Mouse (Mus musculus) forebrain, embryonic 11.5 days (tissue): ENCODE results near the gene B4galt2. TPM values are rescaled to one million over a fixed set of nuclear protein-coding genes. Genes with fewer than 3 reads are reported as not detected.

ENCODE experiments used
- ATAC-seq: fragments of 200-750 bp; cut with Nextera tagmentation; replicated peaks from 2 replicates; pipeline ENCODE4 v1.8.0; 2017; ENCODE audit warnings: moderate TSS enrichment; ENCODE audit not compliant: low FRiP score
- DNase-seq: peaks from one replicate; pipeline ENCODE4 v3.0.0-alpha.2; 2017; ENCODE audit warnings: low spot score
- H3K27ac ChIP-seq: fragments of 300-500 bp; sonication (generic); 2 replicates; pipeline ENCODE4 v1.5.1; 2014; ENCODE audit warnings: low read depth, low read length
- H3K27me3 ChIP-seq: fragments of 300-500 bp; sonication (generic); 2 replicates; pipeline ENCODE4 v1.6.1; 2014; ENCODE audit warnings: mild to moderate bottlenecking, low read length, mixed read lengths; ENCODE audit not compliant: control insufficient read depth, insufficient read depth
- H3K36me3 ChIP-seq: fragments of 300-500 bp; sonication (generic); 2 replicates; pipeline ENCODE4 v1.6.1; 2014; ENCODE audit warnings: mild to moderate bottlenecking, low read length, moderate library complexity, mixed read lengths; ENCODE audit not compliant: control insufficient read depth, insufficient read depth
- H3K4me1 ChIP-seq: fragments of 300-500 bp; sonication (generic); replicated peaks from 2 replicates; pipeline ENCODE4 v1.6.1; 2014; ENCODE audit warnings: low read length, mixed read lengths; ENCODE audit not compliant: control insufficient read depth, insufficient read depth
- H3K4me2 ChIP-seq: fragments of 300-500 bp; sonication (generic); 2 replicates; pipeline ENCODE4 v1.6.1; 2014; ENCODE audit warnings: low read depth, mild to moderate bottlenecking, low read length, moderate library complexity, mixed read lengths; ENCODE audit not compliant: severe bottlenecking
- H3K4me3 ChIP-seq: fragments of 300-500 bp; sonication (generic); 2 replicates; pipeline ENCODE4 v1.5.1; 2014; ENCODE audit warnings: low read depth, low read length
- H3K9ac ChIP-seq: fragments of 300-500 bp; sonication (generic); 2 replicates; pipeline ENCODE4 v1.6.1; 2014; ENCODE audit warnings: low read length
- H3K9me3 ChIP-seq: fragments of 300-500 bp; sonication (generic); 2 replicates; pipeline ENCODE4 v1.6.1; 2016; ENCODE audit warnings: low read length, mixed read lengths; ENCODE audit not compliant: control insufficient read depth
- WGBS: fragments of 180-500 bp; shearing (Covaris S2); extraction: QIAGEN DNeasy Blood & Tissue Kit; methylation state at CpG from one replicate; pipeline ENCODE4 v1.1.7; 2014; 5-methylcytosine and 5-hydroxymethylcytosine counted together
- polyA plus RNA-seq: library from polyadenylated mRNA; unstranded; fragments of >200 nt; fragmentation: Nextera tagmentation; extraction: Ambion mirVana; gene quantifications from 2 replicates; pipeline ENCODE4 v1.2.1, GENCODE M21; 2014

Gene B4galt2
- polyA plus RNA-seq, 1 experiment from 2014 or later = 31.3 TPM

DNA sequence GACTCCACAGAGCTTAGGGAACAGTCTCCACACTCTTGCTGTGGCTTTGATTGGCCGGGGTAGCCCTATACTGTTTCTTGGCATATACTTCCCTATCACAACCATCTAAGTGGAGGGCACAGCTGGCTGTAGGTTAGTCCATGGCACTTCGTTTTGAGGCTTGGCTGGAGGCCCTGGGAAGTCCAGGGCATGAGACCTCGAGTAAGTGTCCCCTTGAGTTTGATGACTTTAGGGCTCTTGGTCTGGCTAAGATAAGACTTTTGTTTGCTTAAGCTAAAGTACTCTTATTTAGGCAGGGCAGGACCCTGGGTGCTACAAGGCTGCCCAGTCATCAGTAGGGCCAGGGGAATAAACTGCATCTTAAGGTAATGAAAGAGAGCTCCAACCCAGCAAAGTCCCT is 14.8 kb upstream of the B4galt2 start:
- no peak overlapping the region for H3K27ac ChIP-seq
- no peak for ATAC-seq
- peaks cover 11% of the 10 kb centered on the region for H3K36me3 ChIP-seq
- no peak overlapping the region for H3K4me2 ChIP-seq
- H3K4me1 ChIP-seq = no peaks in the 10 kb centered on the region
- H3K4me3 ChIP-seq = no peak overlapping the region
- H3K27me3 ChIP-seq = no peaks in the 10 kb centered on the region
- H3K9ac ChIP-seq = no peak overlapping the region
- no peak for DNase-seq
- H3K9me3 ChIP-seq = no peaks in the 10 kb centered on the region
- WGBS = 89% methylated on average over 3 of the region's 3 CpGs

DNA sequence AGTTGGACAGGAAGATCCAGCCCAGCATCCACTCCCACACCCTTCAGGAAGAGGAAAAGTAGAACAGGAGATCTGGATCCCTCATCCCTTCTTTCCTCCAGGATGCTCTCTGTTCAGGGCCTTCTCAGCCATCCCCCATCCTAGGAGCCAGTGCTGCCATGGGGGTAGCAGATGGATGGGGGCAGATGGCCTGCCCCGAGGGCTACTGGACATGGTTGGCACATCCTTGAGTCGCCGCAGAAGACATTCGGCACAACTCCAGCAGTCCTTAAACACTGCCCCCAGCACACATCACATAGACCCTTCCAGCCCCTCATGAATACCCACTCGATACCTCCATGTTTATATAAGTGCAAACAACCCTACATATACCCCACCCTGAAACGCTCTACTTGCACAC is 12.7 kb upstream of the B4galt2 start:
- ATAC-seq (no peak), DNase-seq (no peak)
- Histone ChIP-seq H3K36me3 (peaks cover 7% of the 10 kb centered on the region; the same call in 1 of the 2 replicates), H3K4me3 (no peak overlapping the region), H3K27ac (no peak overlapping the region), H3K4me1 (peaks cover 8% of the 10 kb centered on the region), H3K27me3 (no peaks in the 10 kb centered on the region), H3K9ac (no peak overlapping the region), H3K4me2 (no peak overlapping the region), H3K9me3 (no peaks in the 10 kb centered on the region)
- 92% methylated on average over 6 of the region's 6 CpGs for WGBS

DNA sequence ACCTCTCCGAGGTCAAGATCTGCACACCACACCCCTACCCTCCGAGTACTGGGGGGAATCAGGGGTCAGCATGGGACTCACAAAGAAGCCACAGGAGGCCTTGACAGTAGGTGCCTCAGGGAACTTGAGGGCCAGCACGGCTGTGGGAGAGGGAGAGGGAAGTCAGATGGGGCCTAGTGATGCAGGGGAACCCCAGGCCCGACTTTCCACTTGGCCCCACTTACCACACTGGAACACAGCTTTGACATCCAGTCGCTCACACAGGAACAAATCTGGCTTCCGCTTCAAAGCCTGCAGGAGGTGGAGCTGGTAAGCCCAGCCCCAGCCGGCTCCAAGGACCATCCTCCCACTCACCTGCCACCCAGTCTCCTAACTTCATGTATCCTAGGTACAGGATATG is 12.1 kb upstream of the B4galt2 start:
- 87% methylated on average over 7 of the region's 7 CpGs for WGBS
- Histone ChIP-seq H3K4me1 (peaks cover 11% of the 10 kb centered on the region), H3K36me3 (peaks cover 4% of the 10 kb centered on the region; the same call in 1 of the 2 replicates), H3K4me2 (no peak overlapping the region), H3K9me3 (no peaks in the 10 kb centered on the region), H3K9ac (no peak overlapping the region), H3K4me3 (no peak overlapping the region), H3K27me3 (no peaks in the 10 kb centered on the region), H3K27ac (no peak overlapping the region)
- ATAC-seq (no peak), DNase-seq (no peak)

DNA sequence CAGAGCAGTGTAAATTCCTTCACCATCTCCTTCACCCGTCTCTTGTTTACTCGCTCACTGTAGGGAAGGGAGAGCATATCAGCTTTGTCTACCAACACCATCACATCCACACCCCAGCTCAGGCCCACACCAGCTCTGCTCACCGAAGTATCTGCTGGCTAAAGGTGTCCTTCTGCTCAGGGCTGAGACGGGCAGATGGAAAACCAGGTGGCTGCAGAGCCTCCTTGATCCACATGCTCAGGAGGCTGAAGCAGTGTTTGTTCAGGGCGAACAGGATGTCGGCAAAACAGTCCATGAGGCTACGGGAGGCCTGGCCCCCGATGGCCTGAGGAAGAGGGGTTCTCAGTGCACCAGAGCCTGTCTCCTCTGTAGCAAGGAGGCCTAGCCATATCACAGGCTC is 11.3 kb upstream of the B4galt2 start:
- Histone ChIP-seq H3K4me3 (no peak overlapping the region), H3K9ac (no peak overlapping the region), H3K36me3 (no peaks in the 10 kb centered on the region; the same call in 1 of the 2 replicates), H3K4me1 (peaks cover 11% of the 10 kb centered on the region), H3K4me2 (no peak overlapping the region), H3K27ac (no peak overlapping the region), H3K27me3 (no peaks in the 10 kb centered on the region), H3K9me3 (no peaks in the 10 kb centered on the region)
- DNase-seq = no peak
- 97% methylated on average over 8 of the region's 8 CpGs for WGBS
- ATAC-seq = no peak

DNA sequence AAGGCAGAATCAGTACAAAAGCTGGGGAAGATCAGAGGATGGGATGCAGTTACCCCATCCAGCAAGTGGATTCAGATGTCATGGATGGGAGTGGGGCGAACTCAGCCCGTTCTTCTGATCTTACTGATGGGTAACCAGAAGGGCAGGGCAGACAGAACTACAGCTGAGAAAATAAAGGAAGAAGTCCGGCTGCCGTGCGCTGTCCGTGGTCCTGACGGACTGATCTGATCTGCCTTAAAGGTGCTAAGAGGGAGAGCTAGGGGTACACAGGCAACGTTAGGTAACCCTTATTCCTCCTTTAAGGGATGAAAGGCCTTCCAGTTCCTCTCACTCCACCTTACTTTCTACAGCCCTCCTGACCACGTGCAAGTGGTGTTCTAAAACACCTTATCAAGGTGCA is 10.1 kb upstream of the B4galt2 start:
- peak; percentile 75 for DNase-seq
- 23% methylated on average over 9 of the region's 9 CpGs for WGBS

GRCm38 (mm10) chr4:117891738-117892161 is 8.5 kb upstream of the B4galt2 start, which contains the start of gene Dph2:
Dph2 (minus strand) TSS chr4:117892032.
- ATAC-seq (peak; percentile 89), DNase-seq (peak; percentile 86)
- peak within 1 kb of the TSS; percentile 74 for H3K4me2 ChIP-seq
- peaks cover 14% of the 10 kb centered on the region for H3K4me1 ChIP-seq
- H3K9ac ChIP-seq = peak within 1 kb of the TSS; percentile 61
- H3K36me3 ChIP-seq = no peaks in the 10 kb centered on the region; the same call in 1 of the 2 replicates
- WGBS = under 1% methylated on average over 21 of the region's 21 CpGs
- H3K27me3 ChIP-seq = no peaks in the 10 kb centered on the region
- no peak within 1 kb of the TSS for H3K27ac ChIP-seq
- no peaks in the 10 kb centered on the region for H3K9me3 ChIP-seq
- peak within 1 kb of the TSS; percentile 75 for H3K4me3 ChIP-seq

More for the DNA sequence above, 10.1 kb upstream of the B4galt2 start:
- Histone ChIP-seq H3K4me2 (no peak overlapping the region), H3K36me3 (no peaks in the 10 kb centered on the region; the same call in 1 of the 2 replicates), H3K27me3 (no peaks in the 10 kb centered on the region), H3K27ac (no peak overlapping the region), H3K4me1 (peaks cover 11% of the 10 kb centered on the region), H3K9me3 (no peaks in the 10 kb centered on the region), H3K4me3 (no peak overlapping the region), H3K9ac (no peak overlapping the region)
- ATAC-seq = no peak

DNA sequence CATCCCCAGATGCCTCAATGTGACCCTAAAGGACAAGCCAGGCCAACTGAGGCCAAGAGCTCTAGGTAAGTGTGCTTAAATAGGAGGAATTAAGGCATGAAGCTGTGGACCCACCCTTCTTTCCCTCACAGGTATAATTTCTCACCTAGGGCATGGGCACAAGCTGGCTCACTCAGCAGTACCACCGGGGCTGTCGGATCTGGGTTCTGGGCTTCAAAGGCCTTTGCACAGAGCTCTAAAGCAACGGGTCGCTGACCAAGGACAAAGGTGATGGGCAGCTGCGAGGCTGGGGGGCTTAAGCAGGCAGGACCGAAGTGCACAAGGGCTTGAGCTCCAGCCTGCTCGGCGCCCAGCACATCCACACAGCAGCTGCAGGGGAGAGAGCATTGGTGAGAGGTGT is 7.5 kb upstream of the B4galt2 start:
- H3K27ac ChIP-seq = no peak overlapping the region
- ATAC-seq (no peak), DNase-seq (no peak)
- no peaks in the 10 kb centered on the region for H3K9me3 ChIP-seq
- peak overlapping the region; percentile 74; the same call in 1 of the 2 replicates for H3K4me2 ChIP-seq
- peak overlapping the region; percentile 75; the same call in 1 of the 2 replicates for H3K4me3 ChIP-seq
- no peak overlapping the region for H3K9ac ChIP-seq
- WGBS = 66% methylated on average over 8 of the region's 8 CpGs
- H3K27me3 ChIP-seq = no peaks in the 10 kb centered on the region
- H3K4me1 ChIP-seq = peaks cover 19% of the 10 kb centered on the region
- no peaks in the 10 kb centered on the region; the same call in 1 of the 2 replicates for H3K36me3 ChIP-seq

DNA sequence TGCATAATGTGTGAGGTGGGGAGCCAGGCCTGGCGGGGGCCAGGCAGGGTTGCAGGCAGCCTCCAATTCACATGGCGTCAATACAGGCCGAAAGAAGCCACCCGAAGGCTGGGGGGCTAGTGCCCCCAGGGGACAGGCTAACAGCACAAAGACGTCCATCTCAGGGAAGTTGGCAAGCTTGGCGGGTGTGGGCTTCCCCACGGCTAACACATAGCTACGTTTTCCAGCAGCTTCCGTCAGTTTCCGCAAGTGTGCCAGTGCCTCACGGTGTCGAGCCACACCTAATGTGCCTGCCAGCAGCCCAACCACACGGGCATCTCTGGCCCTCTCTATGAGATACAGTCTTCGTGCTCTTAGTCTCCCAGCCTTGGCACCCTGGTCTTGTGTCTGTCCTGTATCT is 6.7 kb upstream of the B4galt2 start:
- Histone ChIP-seq H3K27ac (no peak overlapping the region), H3K4me2 (no peak overlapping the region), H3K27me3 (no peaks in the 10 kb centered on the region), H3K9ac (no peak overlapping the region), H3K4me1 (peaks cover 19% of the 10 kb centered on the region), H3K4me3 (no peak overlapping the region), H3K36me3 (no peaks in the 10 kb centered on the region; the same call in 1 of the 2 replicates), H3K9me3 (no peaks in the 10 kb centered on the region)
- DNase-seq (no peak), ATAC-seq (no peak)
- 90% methylated on average over 14 of the region's 14 CpGs for WGBS

DNA sequence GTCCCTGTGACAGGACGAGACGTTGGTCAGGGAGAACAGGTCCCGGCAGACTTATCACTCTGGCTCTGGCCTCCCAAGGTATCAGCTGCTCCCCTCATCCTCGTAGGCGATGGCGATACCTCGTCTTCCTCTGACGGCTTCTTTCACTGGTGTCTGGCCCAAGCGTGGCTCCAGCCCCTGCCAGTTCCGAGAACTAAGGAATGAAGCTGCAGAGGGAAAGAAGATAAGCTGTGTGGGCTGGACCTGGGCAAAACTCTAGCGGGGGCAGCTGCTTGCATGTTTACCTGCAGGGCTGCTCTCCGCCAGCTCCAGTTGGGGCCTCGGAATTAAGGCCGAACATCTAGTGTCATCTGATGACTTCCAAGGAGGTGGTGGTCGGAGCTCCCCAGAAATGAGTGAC is 6.2 kb upstream of the B4galt2 start:
- Histone ChIP-seq H3K4me2 (no peak overlapping the region), H3K4me1 (peaks cover 19% of the 10 kb centered on the region), H3K36me3 (no peaks in the 10 kb centered on the region; the same call in 1 of the 2 replicates), H3K9me3 (no peaks in the 10 kb centered on the region), H3K27me3 (no peaks in the 10 kb centered on the region), H3K9ac (no peak overlapping the region), H3K27ac (no peak overlapping the region), H3K4me3 (no peak overlapping the region)
- DNase-seq = no peak
- ATAC-seq = no peak
- WGBS = 90% methylated on average over 15 of the region's 15 CpGs
